Mouse (Mus musculus) kidney, adult 2 months (tissue): ENCODE results near the gene Cacna1s. TPM values are rescaled to one million over a fixed set of nuclear protein-coding genes. Genes with fewer than 3 reads are reported as not detected.

Source experiments
- DNase-seq: peaks from one replicate; pipeline ENCODE4 v3.0.0; 2021
- H3K27ac ChIP-seq: fragments of 200-500 bp; 2 replicates; pipeline ENCODE4 v1.5.1; 2012; ENCODE audit warnings: low read depth, low read length, control low read depth, inconsistent platforms; ENCODE audit not compliant: insufficient read depth
- H3K27me3 ChIP-seq: fragments of 200-500 bp; replicated peaks from 2 replicates; pipeline ENCODE4 v1.6.1; 2012; ENCODE audit warnings: mild to moderate bottlenecking, moderate library complexity, low read length, inconsistent platforms; ENCODE audit not compliant: control insufficient read depth, insufficient read depth
- H3K36me3 ChIP-seq: fragments of 200-500 bp; 2 replicates; pipeline ENCODE4 v1.6.1; 2012; ENCODE audit warnings: mild to moderate bottlenecking, moderate library complexity, low read length, inconsistent platforms; ENCODE audit not compliant: control insufficient read depth, insufficient read depth
- H3K4me1 ChIP-seq: fragments of 200-500 bp; 2 replicates; pipeline ENCODE4 v1.6.1; 2011; ENCODE audit warnings: low read length; ENCODE audit not compliant: control insufficient read depth, insufficient read depth
- H3K4me3 ChIP-seq: fragments of 200-500 bp; 2 replicates; pipeline ENCODE4 v1.5.1; 2011; ENCODE audit warnings: mild to moderate bottlenecking, low read depth, low read length, control low read depth; ENCODE audit not compliant: insufficient read depth
- CTCF ChIP-seq: fragments of 200-500 bp; conservative IDR thresholded peaks from 2 replicates; pipeline ENCODE4 v1.5.1; 2011; ENCODE audit warnings: low read depth, mild to moderate bottlenecking, control low read depth, low read length, moderate library complexity, mixed read lengths; ENCODE audit not compliant: insufficient read depth, insufficient read length
- POLR2A ChIP-seq: fragments of 200-500 bp; IDR thresholded peaks from one replicate; pipeline ENCODE4 v1.6.1; 2011; ENCODE audit warnings: low read depth, low read length, control low read depth
- WGBS: fragments of 180-500 bp; shearing (Covaris S2); methylation state at CpG from one replicate; pipeline ENCODE4 v1.1.7; 2018; 5-methylcytosine and 5-hydroxymethylcytosine counted together
- polyA plus RNA-seq: library from polyadenylated mRNA; depleted of rRNA; stranded (reverse); fragments of >200 nt; gene quantifications from 2 replicates; pipeline ENCODE4 v1.2.3, GENCODE M21; 2012

The Cacna1s gene
- polyA plus RNA-seq, 1 experiment: 4.3 TPM

GRCm38 (mm10) chr1:136117069-136117468, 64.5 kb downstream of the Cacna1s start:
- H3K4me1 ChIP-seq: no peaks in the 10 kb centered on the region
- H3K27ac ChIP-seq: no peak overlapping the region
- H3K36me3 ChIP-seq: no peaks in the 10 kb centered on the region
- no peak for DNase-seq
- 89% methylated on average over 9 of the region's 9 CpGs for WGBS
- TF ChIP-seq CTCF (no peak), POLR2A (no peak)
- no peaks in the 10 kb centered on the region for H3K27me3 ChIP-seq
- H3K4me3 ChIP-seq: no peak overlapping the region

- no peak for DNase-seq
- H3K27me3 ChIP-seq: no peaks in the 10 kb centered on the region
- TF ChIP-seq CTCF (no peak), POLR2A (no peak)
- 54% methylated on average over 8 of the region's 8 CpGs for WGBS
- no peak overlapping the region for H3K4me3 ChIP-seq
- no peaks in the 10 kb centered on the region for H3K4me1 ChIP-seq
- no peaks in the 10 kb centered on the region for H3K36me3 ChIP-seq
- no peak overlapping the region for H3K27ac ChIP-seq
Observed at GRCm38 (mm10) chr1:136118875-136119274, 66.3 kb downstream of the Cacna1s start.

- no peak for DNase-seq
- WGBS: 80% methylated on average over 7 of the region's 7 CpGs
- no peaks in the 10 kb centered on the region for H3K36me3 ChIP-seq
- H3K27ac ChIP-seq: no peak overlapping the region
- no peak overlapping the region for H3K4me3 ChIP-seq
- no peaks in the 10 kb centered on the region for H3K4me1 ChIP-seq
- no peaks in the 10 kb centered on the region for H3K27me3 ChIP-seq
- no peak for TF ChIP-seq POLR2A
- TF ChIP-seq CTCF: no peak
Observed at GRCm38 (mm10) chr1:136119571-136120262, 67.2 kb downstream of the Cacna1s start.

- Histone ChIP-seq H3K4me1 (no peaks in the 10 kb centered on the region), H3K27me3 (no peaks in the 10 kb centered on the region), H3K27ac (no peak overlapping the region), H3K4me3 (no peak overlapping the region), H3K36me3 (no peaks in the 10 kb centered on the region)
- DNase-seq: no peak
- WGBS: 83% methylated on average over 1 of the region's 1 CpGs
- TF ChIP-seq POLR2A (no peak), CTCF (no peak)
Observed at GRCm38 (mm10) chr1:136120263-136120603, 67.7 kb downstream of the Cacna1s start.

GRCm38 (mm10) chr1:136120785-136121184, 68.2 kb downstream of the Cacna1s start:
- Histone ChIP-seq H3K4me3 (no peak overlapping the region), H3K27ac (no peak overlapping the region), H3K27me3 (no peaks in the 10 kb centered on the region), H3K36me3 (no peaks in the 10 kb centered on the region), H3K4me1 (no peaks in the 10 kb centered on the region)
- DNase-seq: no peak
- no peak for TF ChIP-seq CTCF
- no peak for TF ChIP-seq POLR2A
- WGBS: 70% methylated on average over 6 of the region's 6 CpGs

- DNase-seq: no peak
- Histone ChIP-seq H3K27ac (no peak overlapping the region), H3K36me3 (no peaks in the 10 kb centered on the region), H3K27me3 (no peaks in the 10 kb centered on the region), H3K4me3 (no peak overlapping the region), H3K4me1 (no peaks in the 10 kb centered on the region)
- TF ChIP-seq CTCF: no peak
- no peak for TF ChIP-seq POLR2A
- 95% methylated on average over 8 of the region's 8 CpGs for WGBS
Observed at GRCm38 (mm10) chr1:136122030-136122429, 69.5 kb downstream of the Cacna1s start.

GRCm38 (mm10) chr1:136126159-136126765, 73.7 kb downstream of the Cacna1s start:
- Histone ChIP-seq H3K4me3 (no peak overlapping the region), H3K27ac (no peak overlapping the region), H3K27me3 (no peaks in the 10 kb centered on the region), H3K36me3 (no peaks in the 10 kb centered on the region), H3K4me1 (no peaks in the 10 kb centered on the region)
- 72% methylated on average over 10 of the region's 10 CpGs for WGBS
- no peak for TF ChIP-seq POLR2A
- TF ChIP-seq CTCF: no peak
- peak; percentile 61 for DNase-seq
